Mouse (Mus musculus): Measurements from ENCODE around the gene Armc5. TPM values are rescaled to one million over a fixed set of nuclear protein-coding genes. Genes with fewer than 3 reads are reported as not detected.

The Armc5 gene
- polyA plus RNA-seq, 1 experiment from 2014 or later, result 16.2 TPM

DNA sequence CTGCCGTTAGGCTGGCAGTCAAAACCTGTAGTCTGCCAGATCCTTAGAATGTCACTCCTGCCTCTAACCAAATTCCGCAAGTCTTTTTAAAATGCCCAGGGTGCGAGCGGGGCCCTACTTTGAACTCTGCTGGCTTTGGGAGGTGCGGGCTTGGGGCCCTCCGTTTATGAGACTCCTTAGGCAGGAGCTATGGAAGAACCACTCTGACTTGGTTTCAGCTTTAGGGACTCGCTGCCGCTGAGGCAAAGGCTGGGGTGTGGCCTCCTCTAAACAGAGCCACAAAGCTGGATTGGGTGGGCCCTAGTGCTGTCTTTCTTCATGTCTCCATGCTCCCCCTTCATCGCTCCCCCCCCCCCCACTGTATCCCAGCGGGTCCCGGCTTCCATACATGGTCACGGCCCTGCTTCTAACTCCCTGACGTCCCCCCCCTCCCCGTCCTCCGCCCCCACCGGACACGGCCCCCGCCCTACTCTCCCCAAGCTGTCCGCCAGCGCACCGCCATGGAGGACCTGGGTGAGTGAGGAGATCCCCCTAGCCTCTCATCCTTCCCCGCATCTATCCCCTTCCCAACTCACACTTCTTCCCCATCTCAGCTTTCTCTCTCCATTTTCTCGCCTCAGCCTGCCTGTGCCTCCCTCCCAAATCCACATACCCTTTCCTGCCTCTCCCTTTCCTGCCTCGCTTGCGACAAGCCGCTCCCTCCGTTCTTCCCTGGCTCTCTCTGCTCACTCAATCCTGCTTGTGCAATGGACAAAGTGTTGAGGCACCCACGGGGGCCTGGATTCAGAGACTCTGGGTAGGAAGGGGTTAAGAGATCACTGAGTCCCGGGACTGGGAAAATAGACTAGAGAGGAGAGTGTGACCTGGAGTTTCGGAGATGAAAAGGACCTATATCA is 9.6 kb downstream of the Armc5 start, which contains the start of gene Tgfb1i1:
Tgfb1i1 (plus strand) TSS at position 317 of the 896 bp plus-strand sequence.
- Histone ChIP-seq H3K27me3 (peaks cover 10% of the 10 kb centered on the region; the same call in 1 of the 2 replicates), H3K4me1 (replicated peaks) (peaks cover 15% of the 10 kb centered on the region), H3K27ac (peak within 1 kb of the TSS; percentile 81), H3K9me3 (no peaks in the 10 kb centered on the region), H3K4me2 (peak within 1 kb of the TSS; percentile 68), H3K4me3 (replicated peaks) (peak within 1 kb of the TSS; percentile 47), H3K9ac (replicated peaks) (peak within 1 kb of the TSS; percentile 57), H3K36me3 (peaks cover 36% of the 10 kb centered on the region)
- WGBS, result 3% methylated on average over 20 of the region's 30 CpGs
- ATAC-seq (ENCODE audit: insufficient number of reproducible peaks, insufficient read depth, low FRiP score, low TSS enrichment, low read depth), result peak; percentile 44; the same call in 1 of the 2 replicates

DNA sequence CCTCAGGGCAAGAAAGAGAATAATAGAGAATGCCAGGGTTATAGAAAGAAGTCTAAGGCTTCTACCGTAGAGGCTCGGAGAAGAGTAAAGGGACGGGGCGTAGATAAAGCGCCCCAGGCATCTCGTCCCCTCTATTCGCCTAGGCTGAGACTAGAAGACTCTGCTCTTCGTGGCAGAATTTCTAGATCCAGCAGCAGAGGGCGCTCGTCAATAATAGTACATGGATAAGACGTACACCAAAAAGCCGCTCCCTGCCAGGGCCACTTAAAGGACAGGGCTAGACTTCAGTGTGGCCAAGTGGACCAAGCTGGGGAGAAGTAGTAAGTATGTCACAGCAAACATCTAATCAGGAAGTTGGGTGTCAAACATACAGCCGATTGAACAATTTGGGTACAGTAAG is 10.3 kb downstream of the Armc5 start:
- Histone ChIP-seq H3K4me3 (replicated peaks) (peak overlapping the region; percentile 47), H3K4me2 (peak overlapping the region; percentile 68), H3K27me3 (peaks cover 10% of the 10 kb centered on the region; the same call in 1 of the 2 replicates), H3K27ac (peak overlapping the region; percentile 81), H3K4me1 (replicated peaks) (peaks cover 22% of the 10 kb centered on the region), H3K9ac (replicated peaks) (peak overlapping the region; percentile 57), H3K36me3 (peaks cover 29% of the 10 kb centered on the region), H3K9me3 (no peaks in the 10 kb centered on the region)
- WGBS, result 1% methylated on average over 13 of the region's 13 CpGs
- ATAC-seq (ENCODE audit: insufficient number of reproducible peaks, insufficient read depth, low FRiP score, low TSS enrichment, low read depth), result peak; percentile 54; the same call in 1 of the 2 replicates

DNA sequence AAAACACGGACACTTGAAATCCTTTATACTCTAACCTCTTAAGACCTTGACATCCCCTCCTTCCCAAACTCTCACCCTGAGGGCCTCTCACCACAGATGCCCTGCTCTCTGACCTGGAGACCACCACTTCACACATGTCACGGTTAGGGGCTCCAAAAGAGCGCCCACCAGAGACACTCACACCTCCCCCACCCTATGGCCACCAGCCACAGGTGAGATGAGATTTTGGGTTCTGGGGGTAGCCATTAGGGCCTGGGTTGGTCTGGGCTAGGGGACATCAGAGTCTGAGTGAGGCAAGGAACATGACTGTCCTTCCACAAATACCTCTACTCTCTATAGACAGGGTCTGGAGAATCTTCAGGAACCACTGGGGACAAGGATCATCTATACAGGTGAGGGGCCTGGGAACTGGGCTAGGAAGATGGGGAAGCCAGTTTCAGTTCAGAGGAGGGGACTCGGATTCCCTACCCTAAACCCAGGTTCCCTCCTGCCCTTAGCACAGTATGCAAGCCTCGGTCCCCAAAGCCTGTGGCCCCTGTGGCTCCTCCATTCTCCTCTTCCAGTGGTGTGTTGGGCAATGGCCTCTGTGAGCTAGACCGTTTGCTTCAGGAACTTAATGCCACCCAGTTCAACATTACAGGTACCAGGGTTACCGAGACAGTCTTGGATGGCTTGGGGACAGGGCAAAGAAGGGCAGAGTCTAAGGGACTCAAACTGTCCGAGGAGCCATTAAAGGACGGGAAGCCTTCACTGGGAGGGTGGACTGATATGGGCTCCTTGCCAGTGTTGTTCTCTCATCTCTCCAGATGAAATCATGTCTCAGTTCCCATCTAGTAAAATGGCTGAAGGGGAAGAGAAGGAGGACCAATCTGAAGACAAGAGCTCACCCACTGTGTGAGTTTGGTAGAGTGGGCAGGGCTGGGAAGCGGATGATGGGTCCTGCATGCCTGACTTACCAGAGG is 11.2 kb downstream of the Armc5 start:
- Histone ChIP-seq H3K9me3 (no peaks in the 10 kb centered on the region), H3K4me1 (replicated peaks) (peaks cover 26% of the 10 kb centered on the region), H3K27ac (no peak overlapping the region), H3K36me3 (peaks cover 20% of the 10 kb centered on the region), H3K27me3 (peaks cover 10% of the 10 kb centered on the region; the same call in 1 of the 2 replicates), H3K9ac (replicated peaks) (no peak overlapping the region), H3K4me2 (peak overlapping the region; percentile 68), H3K4me3 (replicated peaks) (peak overlapping the region; percentile 47)
- ATAC-seq (ENCODE audit: insufficient number of reproducible peaks, insufficient read depth, low FRiP score, low TSS enrichment, low read depth), result no peak
- 82% methylated on average over 10 of the region's 10 CpGs for WGBS

DNA sequence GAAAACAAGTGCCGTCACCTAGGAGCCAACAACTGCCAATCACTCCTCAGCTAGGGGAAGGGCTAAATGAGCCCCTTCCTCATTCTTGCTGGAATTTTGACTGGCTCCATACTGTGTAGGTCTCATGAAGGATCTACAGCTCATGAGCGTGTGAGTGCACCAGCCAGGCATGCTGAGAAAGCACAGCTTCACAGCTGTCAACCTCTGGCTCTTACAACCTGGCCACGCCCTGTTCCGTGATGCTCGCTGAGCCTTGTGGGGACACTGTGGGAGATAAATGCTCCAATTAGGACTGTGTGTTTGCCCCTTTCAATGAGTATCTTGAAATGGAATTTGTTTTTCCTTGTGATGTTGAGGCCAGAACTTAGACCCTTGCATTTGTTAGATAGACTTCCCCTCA is 12.9 kb downstream of the Armc5 start:
- Histone ChIP-seq H3K4me1 (replicated peaks) (peaks cover 26% of the 10 kb centered on the region), H3K27ac (no peak overlapping the region), H3K27me3 (peaks cover 10% of the 10 kb centered on the region; the same call in 1 of the 2 replicates), H3K36me3 (peaks cover 8% of the 10 kb centered on the region; the same call in 1 of the 2 replicates), H3K4me2 (no peak overlapping the region), H3K4me3 (replicated peaks) (no peak overlapping the region), H3K9ac (replicated peaks) (no peak overlapping the region), H3K9me3 (no peaks in the 10 kb centered on the region)
- ATAC-seq (ENCODE audit: insufficient number of reproducible peaks, insufficient read depth, low FRiP score, low TSS enrichment, low read depth), result no peak
- 89% methylated on average over 5 of the region's 5 CpGs for WGBS

DNA sequence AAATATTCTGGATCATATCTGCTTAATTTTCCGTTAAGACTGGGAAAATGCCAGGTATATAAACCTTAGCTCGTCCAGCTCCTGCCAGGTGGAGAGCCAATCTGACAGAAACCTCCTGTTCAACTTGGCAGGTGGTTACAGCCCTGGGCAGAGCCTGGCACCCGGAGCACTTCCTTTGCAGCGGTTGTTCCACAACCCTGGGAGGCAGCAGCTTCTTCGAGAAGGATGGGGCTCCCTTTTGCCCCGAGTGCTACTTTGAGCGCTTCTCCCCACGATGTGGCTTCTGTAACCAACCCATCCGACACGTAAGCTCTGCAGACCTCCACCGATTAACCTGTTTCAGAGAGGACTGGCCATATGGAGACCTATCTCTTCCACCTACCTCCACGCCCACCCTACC is 14.8 kb downstream of the Armc5 start:
- Histone ChIP-seq H3K9ac (replicated peaks) (peak overlapping the region; percentile 48), H3K9me3 (no peaks in the 10 kb centered on the region), H3K27me3 (peaks cover 10% of the 10 kb centered on the region), H3K27ac (no peak overlapping the region), H3K4me3 (replicated peaks) (peak overlapping the region; percentile 35), H3K4me1 (replicated peaks) (peaks cover 14% of the 10 kb centered on the region), H3K4me2 (peak overlapping the region; percentile 62), H3K36me3 (peaks cover 5% of the 10 kb centered on the region; the same call in 1 of the 2 replicates)
- 48% methylated on average over 12 of the region's 12 CpGs for WGBS
- ATAC-seq (ENCODE audit: insufficient number of reproducible peaks, insufficient read depth, low FRiP score, low TSS enrichment, low read depth), result no peak

DNA sequence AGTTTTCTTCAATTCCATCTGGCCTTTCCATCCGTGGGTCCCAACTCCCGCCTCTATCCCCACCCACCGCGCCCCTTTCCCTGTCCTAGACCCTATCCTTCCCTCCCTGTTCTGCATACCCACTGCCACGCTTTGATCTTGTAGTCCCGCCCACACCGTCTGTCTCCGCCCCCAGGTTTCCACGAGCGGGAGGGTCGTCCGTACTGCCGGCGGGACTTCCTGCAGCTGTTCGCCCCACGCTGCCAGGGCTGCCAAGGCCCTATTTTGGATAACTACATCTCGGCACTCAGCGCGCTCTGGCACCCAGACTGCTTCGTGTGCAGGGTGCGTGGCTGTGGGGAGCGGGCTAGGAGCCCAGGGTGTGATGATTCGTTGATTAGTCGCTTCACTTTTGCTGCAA is 15.5 kb downstream of the Armc5 start:
- H3K4me2 ChIP-seq, result peak overlapping the region; percentile 62
- H3K9ac ChIP-seq (replicated peaks), result peak overlapping the region; percentile 48
- WGBS, result 7% methylated on average over 24 of the region's 24 CpGs
- peaks cover 10% of the 10 kb centered on the region for H3K27me3 ChIP-seq
- H3K36me3 ChIP-seq, result peaks cover 5% of the 10 kb centered on the region; the same call in 1 of the 2 replicates
- no peaks in the 10 kb centered on the region for H3K9me3 ChIP-seq
- no peak for ATAC-seq (ENCODE audit: insufficient number of reproducible peaks, insufficient read depth, low FRiP score, low TSS enrichment, low read depth)
- peak overlapping the region; percentile 35 for H3K4me3 ChIP-seq (replicated peaks)
- H3K27ac ChIP-seq, result 0 out of 2 replicates have a peak overlapping the region, but pooled peaks have one; percentile 23
- peaks cover 14% of the 10 kb centered on the region for H3K4me1 ChIP-seq (replicated peaks)

DNA sequence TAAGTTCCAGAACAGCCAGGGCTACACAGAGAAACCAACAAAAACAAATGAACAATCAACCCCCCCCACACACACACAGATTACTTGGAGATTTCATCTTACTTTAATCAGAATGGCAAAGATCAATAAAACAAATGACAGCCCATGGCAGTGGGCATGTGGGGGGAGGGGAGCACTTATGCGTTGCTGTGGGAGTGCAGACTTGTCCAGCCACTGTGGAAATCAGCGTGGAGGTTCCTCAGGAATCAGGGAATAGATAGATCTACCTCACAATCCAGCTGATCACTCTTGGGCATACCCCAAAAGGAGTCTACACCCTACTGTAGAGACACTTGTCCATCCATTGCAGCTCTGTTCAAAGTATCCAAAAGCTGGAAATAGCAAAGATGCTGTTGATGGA is 17.8 kb downstream of the Armc5 start:
- H3K27ac ChIP-seq, result no peak overlapping the region
- H3K27me3 ChIP-seq, result no peaks in the 10 kb centered on the region; the same call in 1 of the 2 replicates
- 65% methylated on average over 2 of the region's 2 CpGs for WGBS
- H3K36me3 ChIP-seq, result no peaks in the 10 kb centered on the region
- H3K4me3 ChIP-seq (replicated peaks), result no peak overlapping the region
- peaks cover 13% of the 10 kb centered on the region for H3K4me1 ChIP-seq (replicated peaks)
- no peaks in the 10 kb centered on the region for H3K9me3 ChIP-seq
- H3K4me2 ChIP-seq, result no peak overlapping the region
- ATAC-seq (ENCODE audit: insufficient number of reproducible peaks, insufficient read depth, low FRiP score, low TSS enrichment, low read depth), result no peak
- no peak overlapping the region for H3K9ac ChIP-seq (replicated peaks)

DNA sequence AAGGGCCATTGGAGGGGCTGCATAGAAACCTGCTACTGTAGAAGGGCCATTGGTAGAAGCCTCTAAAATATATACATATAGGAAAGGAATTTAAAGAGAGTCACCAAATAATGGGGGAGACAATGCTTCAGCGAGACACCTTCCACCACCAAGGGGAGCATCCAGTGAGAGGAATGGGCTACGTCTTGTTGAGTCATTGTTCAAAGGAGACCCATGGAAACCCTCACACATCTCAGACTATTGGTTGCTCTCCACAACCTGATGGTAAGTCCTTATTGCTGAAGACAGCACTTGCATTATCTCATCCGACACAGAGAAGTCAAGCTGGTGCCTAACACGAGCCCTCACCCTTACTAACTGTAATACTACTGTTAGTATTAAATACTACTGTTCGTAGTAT is 18.6 kb downstream of the Armc5 start:
- WGBS, result 86% methylated on average over 5 of the region's 5 CpGs
- H3K36me3 ChIP-seq, result no peaks in the 10 kb centered on the region
- H3K9ac ChIP-seq (replicated peaks), result no peak overlapping the region
- H3K4me1 ChIP-seq (replicated peaks), result peaks cover 13% of the 10 kb centered on the region
- no peak overlapping the region for H3K4me3 ChIP-seq (replicated peaks)
- H3K27ac ChIP-seq, result no peak overlapping the region
- no peaks in the 10 kb centered on the region for H3K9me3 ChIP-seq
- ATAC-seq (ENCODE audit: insufficient number of reproducible peaks, insufficient read depth, low FRiP score, low TSS enrichment, low read depth), result no peak
- no peaks in the 10 kb centered on the region; the same call in 1 of the 2 replicates for H3K27me3 ChIP-seq
- H3K4me2 ChIP-seq, result no peak overlapping the region

DNA sequence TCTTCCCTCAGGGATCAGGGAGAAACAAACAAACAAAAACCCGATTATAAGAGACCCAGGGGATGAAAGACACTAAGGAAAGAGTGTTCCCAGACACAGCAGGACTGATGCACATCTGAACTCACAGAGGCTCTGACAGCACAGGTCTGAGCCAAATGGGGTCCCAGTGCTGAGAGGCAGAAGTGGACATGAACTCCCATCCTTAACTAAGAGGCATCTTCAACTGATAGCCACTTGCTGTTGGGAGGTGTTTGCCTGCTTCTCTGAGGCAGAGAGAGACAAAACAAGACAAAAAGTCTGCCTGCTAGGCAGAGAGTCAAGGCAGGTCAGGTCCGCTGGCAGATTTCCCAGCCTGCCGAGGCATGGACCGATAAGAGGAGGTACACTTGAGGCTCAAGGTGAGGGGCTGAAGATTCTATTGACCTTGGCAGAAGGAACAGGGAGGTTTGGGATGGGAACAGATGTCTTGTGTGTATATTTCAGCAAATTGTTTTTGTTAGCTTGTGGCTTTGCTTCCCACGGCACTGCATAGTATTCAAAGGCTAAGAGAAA is 19.7 kb downstream of the Armc5 start:
- Histone ChIP-seq H3K27me3 (no peaks in the 10 kb centered on the region; the same call in 1 of the 2 replicates), H3K4me1 (replicated peaks) (peaks cover 10% of the 10 kb centered on the region)
- WGBS, result 65% methylated on average over 5 of the region's 5 CpGs

DNA sequence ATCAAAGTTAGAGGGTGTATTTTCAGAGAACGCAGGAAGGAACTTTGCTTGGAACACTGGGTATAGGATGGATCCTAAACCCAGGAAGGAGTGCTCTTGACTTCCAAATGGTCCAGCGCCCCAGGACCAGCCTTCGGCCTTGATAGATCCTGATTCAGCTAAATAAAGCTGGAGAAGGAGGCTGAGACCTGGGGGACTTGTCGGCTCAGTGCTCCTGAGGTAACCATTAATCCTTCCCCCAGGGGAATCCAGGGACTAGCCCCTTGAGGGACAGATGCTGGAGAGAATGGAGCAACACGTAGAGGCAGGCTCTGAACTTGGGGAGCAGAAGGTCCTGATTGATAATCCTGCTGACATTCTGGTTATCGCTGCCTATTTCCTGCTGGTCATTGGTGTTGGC is 28.3 kb downstream of the Armc5 start, which contains the start of gene Slc5a2:
Slc5a2 (plus strand) TSS at position 247 of the 400 bp plus-strand sequence.
- Histone ChIP-seq H3K4me3 (replicated peaks) (no peak within 1 kb of the TSS), H3K4me1 (replicated peaks) (no peaks in the 10 kb centered on the region), H3K4me2 (no peak within 1 kb of the TSS), H3K27ac (no peak within 1 kb of the TSS), H3K9me3 (no peaks in the 10 kb centered on the region), H3K36me3 (peaks cover 4% of the 10 kb centered on the region; the same call in 1 of the 2 replicates), H3K27me3 (no peaks in the 10 kb centered on the region; the same call in 1 of the 2 replicates), H3K9ac (replicated peaks) (no peak within 1 kb of the TSS)
- WGBS, result 85% methylated on average over 6 of the region's 6 CpGs
- no peak for ATAC-seq (ENCODE audit: insufficient number of reproducible peaks, insufficient read depth, low FRiP score, low TSS enrichment, low read depth)

More for the DNA sequence above, 19.7 kb downstream of the Armc5 start:
- Histone ChIP-seq H3K4me2 (no peak overlapping the region), H3K36me3 (no peaks in the 10 kb centered on the region), H3K9ac (replicated peaks) (no peak overlapping the region), H3K9me3 (no peaks in the 10 kb centered on the region), H3K27ac (no peak overlapping the region), H3K4me3 (replicated peaks) (no peak overlapping the region)
- ATAC-seq (ENCODE audit: insufficient number of reproducible peaks, insufficient read depth, low FRiP score, low TSS enrichment, low read depth), result no peak

Measured in limb, embryonic 12.5 days (tissue).